Mouse (Mus musculus): ENCODE measurements around the gene Nfia.

Nfia gene

GRCm38 (mm10) chr4:97868938-97869440, 96.5 kb downstream of the Nfia start:
- peak; percentile 95 for ATAC-seq (ENCODE audit: low TSS enrichment)

GRCm38 (mm10) chr4:97869451-97869850, 96.9 kb downstream of the Nfia start:
- no peak for ATAC-seq (ENCODE audit: low TSS enrichment)

GRCm38 (mm10) chr4:97871770-97872439, 99.4 kb downstream of the Nfia start:
- no peak for ATAC-seq (ENCODE audit: low TSS enrichment)

GRCm38 (mm10) chr4:97874916-97875315, 102.4 kb downstream of the Nfia start:
- ATAC-seq (ENCODE audit: low TSS enrichment) = 0 out of 2 replicates have a peak, but pooled peaks have one; percentile 32

GRCm38 (mm10) chr4:97875901-97876300, 103.4 kb downstream of the Nfia start:
- 0 out of 2 replicates have a peak, but pooled peaks have one; percentile 10 for ATAC-seq (ENCODE audit: low TSS enrichment)

- no peak for ATAC-seq (ENCODE audit: low TSS enrichment)
Measured at GRCm38 (mm10) chr4:97879696-97880095, 107.2 kb downstream of the Nfia start.

- ATAC-seq (ENCODE audit: low TSS enrichment) = peak; percentile 80
Measured at GRCm38 (mm10) chr4:97880120-97881055, 107.9 kb downstream of the Nfia start.

GRCm38 (mm10) chr4:97885574-97885973, 113.0 kb downstream of the Nfia start:
- no peak for ATAC-seq (ENCODE audit: low TSS enrichment)

GRCm38 (mm10) chr4:97886220-97886619, 113.7 kb downstream of the Nfia start:
- no peak for ATAC-seq (ENCODE audit: low TSS enrichment)

- ATAC-seq (ENCODE audit: low TSS enrichment) = no peak
Measured at GRCm38 (mm10) chr4:97887228-97887627, 114.7 kb downstream of the Nfia start.

GRCm38 (mm10) chr4:97891063-97891462, 118.5 kb downstream of the Nfia start:
- no peak for ATAC-seq (ENCODE audit: low TSS enrichment)

- no peak for ATAC-seq (ENCODE audit: low TSS enrichment)
Measured at GRCm38 (mm10) chr4:97891611-97892010, 119.1 kb downstream of the Nfia start.

GRCm38 (mm10) chr4:97893915-97894884, 121.7 kb downstream of the Nfia start:
- peak; percentile 76 for ATAC-seq (ENCODE audit: low TSS enrichment)

- no peak for ATAC-seq (ENCODE audit: low TSS enrichment)
Measured at GRCm38 (mm10) chr4:97895940-97896339, 123.4 kb downstream of the Nfia start.

GRCm38 (mm10) chr4:97900256-97900944, 127.9 kb downstream of the Nfia start:
- ATAC-seq (ENCODE audit: low TSS enrichment) = no peak

- ATAC-seq (ENCODE audit: low TSS enrichment) = no peak
Measured at GRCm38 (mm10) chr4:97905826-97906225, 133.3 kb downstream of the Nfia start.

- no peak for ATAC-seq (ENCODE audit: low TSS enrichment)
Measured at GRCm38 (mm10) chr4:97908576-97909147, 136.1 kb downstream of the Nfia start.

GRCm38 (mm10) chr4:97910115-97910776, 137.7 kb downstream of the Nfia start:
- ATAC-seq (ENCODE audit: low TSS enrichment) = peak; percentile 39

GRCm38 (mm10) chr4:97910777-97911580, 138.4 kb downstream of the Nfia start:
- ATAC-seq (ENCODE audit: low TSS enrichment) = peak; percentile 69
